Mouse (Mus musculus) urinary bladder, postnatal 10 days (tissue): Measurements from ENCODE around the gene Zkscan16.

ENCODE experiments used
- DNase-seq: peaks from one replicate; pipeline ENCODE4 v3.0.0; 2022; ENCODE audit warnings: low spot score

Zkscan16 gene

DNA sequence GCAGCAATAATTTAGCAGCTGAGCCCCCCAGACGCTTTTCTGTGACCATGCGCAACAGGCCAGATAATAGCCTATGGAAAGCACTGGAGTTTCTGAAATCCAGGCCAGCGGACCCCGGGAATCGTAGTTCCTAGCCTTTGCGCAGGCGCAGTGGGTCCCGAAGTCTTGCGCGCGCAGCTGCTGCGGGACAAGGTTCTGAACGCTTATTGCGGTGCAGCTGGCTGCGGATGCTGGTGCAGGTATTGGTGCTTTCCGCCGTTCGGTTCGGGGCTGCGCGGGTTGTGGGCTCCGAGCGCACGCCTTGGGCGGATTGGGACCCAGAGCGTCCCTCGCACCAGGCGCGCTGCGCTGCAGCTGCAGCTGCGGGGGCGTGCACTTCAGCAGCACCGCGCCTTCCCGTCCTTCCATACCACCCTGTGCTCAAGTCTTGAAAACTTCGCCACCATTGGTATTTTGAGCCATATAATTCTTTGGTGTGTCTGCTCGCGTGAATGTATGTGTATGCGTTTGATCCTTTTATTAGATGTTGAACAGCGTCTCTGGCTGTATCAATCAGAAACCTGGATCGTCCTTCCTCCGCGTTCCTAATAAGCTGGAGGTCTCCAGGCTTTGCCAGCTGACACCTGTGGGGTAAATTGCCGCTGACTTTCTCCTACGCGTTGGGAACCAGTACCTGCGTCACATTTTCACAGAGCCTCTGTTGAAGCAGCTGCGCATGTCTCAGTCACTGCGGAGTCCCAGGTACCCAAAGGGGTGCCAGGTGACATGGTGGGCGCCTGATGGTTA lies at the start of gene Zkscan16:
Gene Zkscan16 (plus strand): TSS at position 209 of the 786 bp plus-strand sequence.
- peak; percentile 15 for DNase-seq

DNA sequence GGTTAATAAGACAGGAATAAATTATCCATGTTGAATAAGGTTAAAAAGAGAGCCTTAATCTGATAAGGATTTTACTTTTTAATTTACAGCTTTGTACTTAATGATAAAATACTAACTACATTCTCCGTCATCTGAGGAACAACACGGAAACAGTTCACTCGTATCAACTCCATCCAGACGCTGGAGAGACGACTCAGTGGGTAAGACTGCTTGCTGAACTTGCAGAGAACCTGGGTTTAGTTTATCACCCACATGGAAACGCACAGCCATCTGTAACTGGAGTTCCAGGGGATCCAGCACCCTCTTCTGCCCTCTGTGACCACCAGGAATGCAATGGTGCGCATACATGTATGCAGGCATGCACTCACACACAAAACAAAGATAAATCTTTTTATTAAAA lies 49.0 kb upstream of the Zkscan16 start:
- no peak for DNase-seq

DNA sequence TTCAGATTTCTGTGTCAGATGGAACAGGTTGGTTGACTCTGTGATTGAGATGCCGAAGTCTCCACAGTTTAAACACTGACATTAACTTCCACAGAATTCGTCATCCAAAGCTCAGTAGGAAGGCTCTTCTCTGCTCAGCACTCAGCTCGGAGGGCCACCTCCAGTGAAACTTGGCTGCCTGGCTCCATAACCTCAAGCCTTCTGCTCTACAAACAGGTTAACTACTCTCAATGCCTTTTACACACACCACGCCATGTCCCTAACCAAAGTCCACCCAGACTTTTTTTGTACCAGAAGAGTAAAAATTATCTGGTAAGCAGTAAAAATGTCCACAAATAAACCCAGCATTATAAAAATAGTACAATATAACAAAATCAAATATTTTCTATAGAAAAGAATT lies 46.0 kb upstream of the Zkscan16 start:
- no peak for DNase-seq

DNA sequence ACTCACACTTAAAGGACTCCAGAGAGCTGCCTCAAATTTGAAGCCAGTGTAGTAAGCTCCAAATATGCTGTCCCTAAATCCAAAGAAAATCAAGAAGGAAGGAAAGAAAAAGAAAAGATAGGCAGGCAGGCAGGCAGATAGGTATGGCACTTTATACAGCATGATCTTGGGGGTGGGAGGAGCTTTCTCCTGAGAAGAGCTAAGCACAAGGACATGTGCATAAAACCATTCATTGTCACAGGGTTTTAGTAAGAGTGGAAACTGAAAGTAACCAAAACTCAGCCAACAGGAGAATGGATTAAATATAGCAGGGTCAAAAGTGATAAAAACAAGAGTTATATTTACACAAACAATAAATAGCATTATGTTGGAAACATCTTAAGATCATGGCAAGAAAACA lies 45.1 kb upstream of the Zkscan16 start:
- DNase-seq: no peak

DNA sequence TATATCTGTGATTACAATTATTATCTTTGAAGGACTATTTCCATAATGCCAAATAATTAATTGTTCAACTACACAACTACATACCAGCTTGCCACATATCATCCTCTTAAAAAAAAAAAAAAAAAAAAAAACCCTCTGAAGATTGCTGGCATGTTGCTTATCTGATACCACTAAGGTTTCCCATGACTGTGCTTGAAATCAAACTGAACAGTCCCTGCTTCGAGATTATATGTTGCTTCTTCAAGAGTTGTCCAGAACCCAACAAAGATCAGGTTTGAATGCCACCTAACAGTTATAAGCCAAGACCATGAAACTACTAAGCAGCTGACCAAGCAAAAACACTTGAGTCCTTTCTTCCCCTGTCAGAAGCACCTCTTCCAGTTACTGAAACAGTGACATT lies 36.0 kb upstream of the Zkscan16 start:
- DNase-seq: no peak

DNA sequence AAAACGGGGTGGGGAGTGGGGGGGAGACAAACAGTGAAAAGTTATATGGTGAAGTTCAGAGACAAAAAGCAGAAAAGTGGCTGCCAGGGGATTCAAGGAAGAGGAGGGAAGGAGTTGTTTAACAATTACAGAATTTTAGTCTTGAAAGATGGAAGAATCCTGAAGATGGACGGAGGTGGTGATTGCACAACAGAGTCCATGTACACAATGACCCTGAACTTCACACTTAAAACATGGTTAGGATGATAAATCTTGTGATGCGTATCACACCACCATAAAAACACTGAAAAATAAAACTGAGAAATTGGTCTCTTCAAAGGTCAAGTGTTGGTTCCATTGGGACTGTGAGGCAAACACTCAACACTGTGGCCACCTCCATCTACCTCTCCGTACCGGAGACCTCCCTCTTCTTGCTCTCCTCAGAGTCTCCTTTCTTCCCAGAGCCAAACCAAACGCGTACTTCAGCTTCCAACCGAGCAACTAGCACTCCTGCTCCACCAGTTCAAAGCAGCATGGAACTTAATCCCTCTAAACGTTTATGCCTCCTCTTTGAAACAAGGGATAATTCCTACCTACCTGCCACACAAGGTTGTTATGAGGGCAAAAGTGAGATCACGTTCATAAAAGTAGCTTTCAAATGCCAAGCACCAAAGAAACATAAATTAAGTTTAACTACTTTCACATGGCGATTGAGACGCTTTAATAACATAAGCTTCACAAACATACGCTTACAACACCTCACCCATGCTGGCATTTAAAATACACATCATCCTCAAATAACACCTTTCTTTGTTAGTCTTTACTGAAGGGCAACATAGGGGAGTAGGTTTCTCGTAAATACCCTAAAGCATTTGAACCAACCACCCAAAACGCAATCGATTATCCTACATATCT lies 33.0 kb upstream of the Zkscan16 start:
- DNase-seq: no peak

DNA sequence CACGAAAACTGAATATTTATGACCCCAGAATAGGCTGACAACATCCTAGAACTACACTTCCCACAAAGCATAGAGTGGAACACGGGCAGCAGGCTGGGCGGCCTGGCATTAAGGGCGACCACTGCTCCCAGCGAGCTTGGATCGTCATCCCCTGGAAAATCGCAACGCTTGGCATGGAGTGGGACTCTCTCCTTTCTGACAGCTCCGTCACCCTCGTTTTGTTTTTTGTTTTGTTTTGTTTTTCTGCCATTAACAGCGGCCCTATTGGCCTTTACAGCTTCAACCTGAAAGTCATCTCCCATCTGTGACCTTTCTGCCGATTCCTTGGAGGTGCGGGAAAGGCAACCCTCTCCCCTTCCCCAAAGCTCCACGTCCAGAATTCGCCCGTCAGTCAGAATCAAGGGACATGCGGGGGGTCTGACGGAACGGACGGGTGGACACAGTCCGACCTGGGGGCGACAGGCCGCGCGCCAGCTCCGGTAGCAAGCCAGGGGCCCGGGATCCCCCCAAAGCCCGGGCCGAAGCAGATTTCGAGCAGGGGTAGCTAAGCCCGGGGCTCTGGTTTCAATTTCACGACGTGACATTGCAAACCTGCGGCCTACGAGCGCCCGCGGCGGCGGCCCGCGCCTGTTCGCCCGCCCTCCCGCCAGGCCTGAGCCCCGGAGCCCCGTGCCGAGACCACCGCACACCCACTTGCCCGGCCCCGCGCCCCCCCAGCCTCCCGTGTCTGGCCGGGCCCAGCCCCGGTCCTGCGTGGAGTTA lies 32.2 kb upstream of the Zkscan16 start:
- no peak for DNase-seq

DNA sequence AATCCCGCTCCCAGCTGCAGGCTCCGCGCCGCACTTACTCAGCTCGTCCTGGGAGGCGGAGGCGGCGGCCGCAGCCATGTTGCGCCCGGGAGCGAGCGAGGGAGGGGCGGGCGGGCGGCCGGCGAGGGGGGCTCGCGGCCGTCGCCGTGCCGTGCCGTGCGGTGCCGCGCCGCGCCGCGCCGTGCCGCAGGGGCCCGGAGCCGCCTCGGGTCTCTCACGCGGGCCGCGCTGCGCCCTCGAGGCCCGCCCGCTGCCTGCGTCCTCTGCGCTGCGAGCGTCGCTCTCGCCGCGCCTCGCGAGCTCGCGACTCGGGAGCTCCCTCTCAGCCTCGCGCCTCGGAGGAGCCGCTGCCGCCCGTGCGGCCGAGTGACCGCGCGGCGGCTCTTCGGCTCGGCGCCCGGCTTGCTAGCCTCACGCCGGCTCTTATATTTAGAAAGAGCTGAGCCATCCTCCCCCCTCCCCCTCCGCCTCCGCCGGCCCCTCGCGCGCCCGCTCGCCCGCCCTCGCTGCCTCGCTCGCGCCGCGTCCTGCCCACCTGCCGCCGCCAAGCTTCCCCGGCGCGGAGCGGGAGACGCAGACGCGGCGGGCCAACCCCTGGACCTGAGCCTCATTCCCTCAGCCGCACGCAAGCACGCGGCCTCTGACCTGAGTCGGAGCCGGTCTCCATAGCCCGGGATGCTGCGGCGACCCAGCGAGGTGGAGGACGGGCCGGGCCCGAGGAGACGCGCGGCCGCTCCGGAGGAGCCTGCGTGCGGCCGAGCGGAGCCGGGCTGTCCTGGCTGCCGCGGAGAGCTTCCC lies 31.4 kb upstream of the Zkscan16 start:
- no peak for DNase-seq

DNA sequence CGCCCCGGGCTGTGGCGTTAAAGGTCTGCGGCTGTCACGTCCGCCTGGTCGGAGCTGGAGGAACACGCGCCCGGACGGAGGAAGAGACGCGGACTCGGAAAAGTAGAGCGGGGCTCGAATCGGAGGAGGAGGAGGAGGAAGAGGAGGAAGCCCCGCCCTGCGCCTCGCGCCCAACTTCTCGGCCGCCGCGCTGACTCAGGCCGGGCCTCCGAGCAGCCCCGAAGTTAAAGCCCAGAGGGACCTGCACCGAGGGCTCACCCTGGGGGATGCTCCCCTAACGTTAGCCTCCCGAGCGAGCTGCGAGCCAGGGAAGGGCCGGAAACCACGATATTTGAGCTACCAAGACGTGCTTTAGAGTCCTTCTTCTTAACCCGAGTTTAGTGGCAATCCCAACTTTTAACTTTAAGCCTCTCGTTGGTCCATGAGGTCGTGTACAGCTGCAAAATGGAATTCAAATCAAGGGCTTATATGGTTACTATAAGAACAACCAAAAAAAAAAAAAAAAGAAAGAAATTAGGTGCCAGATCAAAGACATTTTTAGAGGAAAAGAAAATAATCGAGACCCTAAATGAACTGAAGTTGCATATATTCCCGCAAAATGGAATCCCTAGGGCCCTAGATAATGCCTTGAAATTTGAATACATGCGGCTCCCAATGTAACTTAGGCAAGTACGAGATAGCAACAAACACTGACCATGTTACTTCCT lies 30.6 kb upstream of the Zkscan16 start, which contains the start of gene Ecpas:
Gene Ecpas (minus strand): TSS at position 121 of the 707 bp plus-strand sequence.
- DNase-seq: peak; percentile 36

DNA sequence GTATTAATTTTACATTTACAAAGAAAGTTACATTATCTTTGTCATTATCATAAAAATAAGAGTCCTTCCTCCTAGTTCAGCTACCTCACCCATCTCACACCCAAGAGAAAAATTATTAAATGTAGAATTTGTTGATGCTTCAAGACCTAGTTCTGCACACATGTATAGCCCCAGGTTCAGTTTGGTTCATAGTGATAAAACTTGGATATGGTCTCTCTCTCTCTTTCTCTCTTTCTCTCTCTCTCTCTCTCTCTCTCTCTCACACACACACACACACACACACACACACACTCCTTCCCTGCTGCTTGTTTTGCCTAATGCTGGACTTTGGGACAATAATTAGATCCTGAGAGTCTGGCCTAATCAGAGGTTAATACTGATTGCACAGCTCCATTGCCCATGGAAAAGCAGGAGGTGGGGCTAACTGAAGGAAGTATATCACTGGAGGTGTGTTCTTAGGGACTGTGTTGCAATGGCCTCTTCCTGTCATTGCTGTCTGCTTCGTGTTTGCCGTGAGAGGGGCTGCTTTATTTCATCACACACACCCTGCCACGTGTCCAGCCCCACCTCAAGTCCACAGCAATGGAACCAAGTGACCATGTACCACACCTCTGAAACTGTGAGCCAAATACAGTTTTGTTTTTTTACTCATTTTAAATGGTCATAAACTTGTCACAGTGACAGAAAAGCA lies 29.9 kb upstream of the Zkscan16 start:
- no peak for DNase-seq

DNA sequence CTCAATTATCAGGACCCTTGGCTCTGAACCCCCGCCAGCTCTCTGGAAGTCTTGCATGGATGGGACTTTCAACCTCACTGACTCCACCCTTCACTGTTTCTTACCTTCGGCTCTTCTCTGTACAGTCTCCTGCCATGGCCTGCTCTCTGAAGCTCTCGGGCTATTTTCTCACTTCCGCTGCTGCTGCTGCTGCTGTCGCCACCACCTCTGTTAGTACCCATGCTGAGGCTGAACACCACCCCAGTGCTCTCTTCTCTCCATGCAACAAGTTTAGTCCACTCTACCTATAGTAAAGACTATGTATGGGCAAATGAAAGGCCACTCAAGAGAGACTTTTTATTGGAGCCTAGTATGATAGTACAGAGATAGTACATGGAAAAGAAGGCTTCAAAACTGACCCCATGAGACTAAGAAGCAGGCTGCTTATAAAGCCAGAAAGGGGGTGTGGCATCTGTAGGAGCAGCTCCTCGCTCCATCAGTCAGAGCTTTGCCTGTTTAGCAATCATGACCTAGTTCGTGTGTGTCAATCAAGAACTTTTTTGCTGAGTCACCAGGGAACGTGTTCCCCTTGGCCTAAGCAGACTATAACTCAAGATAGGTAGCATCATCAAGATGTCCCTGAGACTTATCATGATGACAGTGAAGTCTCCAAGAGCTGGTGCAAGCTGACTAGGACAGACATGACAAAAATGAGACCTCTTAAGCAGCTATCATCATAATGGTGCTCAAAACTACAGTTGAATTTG lies 28.2 kb upstream of the Zkscan16 start:
- no peak for DNase-seq

DNA sequence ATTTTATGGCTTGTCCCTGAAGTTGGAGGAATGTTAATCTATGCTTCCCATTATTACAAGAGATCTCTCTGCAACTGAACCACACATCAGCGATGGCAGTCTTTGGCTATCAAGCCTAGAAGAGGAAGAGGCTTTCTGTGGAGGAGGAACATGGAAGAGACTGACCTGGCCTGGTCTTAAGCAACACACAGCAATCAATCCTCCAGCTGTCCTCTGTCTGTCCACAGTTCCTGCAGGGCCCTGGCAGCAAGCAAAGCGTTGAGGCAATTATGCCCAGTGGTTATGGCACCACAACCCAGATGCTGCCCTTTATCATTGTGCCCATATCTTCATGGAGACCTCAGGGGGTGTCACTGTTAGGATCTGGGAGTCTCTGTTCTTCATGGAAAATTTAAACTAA lies 19.5 kb upstream of the Zkscan16 start:
- no peak for DNase-seq

DNA sequence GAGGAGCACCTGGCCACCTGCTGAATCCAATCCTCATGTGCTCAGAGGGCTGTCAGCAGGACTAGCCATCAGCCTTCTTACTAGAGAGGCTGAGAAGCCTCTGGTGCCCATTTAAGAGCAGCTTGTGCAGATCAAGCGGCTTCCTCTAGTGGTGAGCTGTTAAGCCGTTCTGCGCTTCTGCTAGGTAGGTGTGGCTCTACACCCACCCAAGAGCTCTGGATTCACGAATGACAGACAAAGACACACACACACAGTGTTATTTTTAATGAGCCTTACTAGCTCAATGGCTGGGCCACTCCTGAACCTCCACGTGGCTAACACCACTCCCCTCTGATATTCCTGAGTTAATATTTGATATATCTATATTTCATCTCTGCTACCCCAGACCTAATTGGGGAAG lies 17.8 kb upstream of the Zkscan16 start:
- no peak for DNase-seq

DNA sequence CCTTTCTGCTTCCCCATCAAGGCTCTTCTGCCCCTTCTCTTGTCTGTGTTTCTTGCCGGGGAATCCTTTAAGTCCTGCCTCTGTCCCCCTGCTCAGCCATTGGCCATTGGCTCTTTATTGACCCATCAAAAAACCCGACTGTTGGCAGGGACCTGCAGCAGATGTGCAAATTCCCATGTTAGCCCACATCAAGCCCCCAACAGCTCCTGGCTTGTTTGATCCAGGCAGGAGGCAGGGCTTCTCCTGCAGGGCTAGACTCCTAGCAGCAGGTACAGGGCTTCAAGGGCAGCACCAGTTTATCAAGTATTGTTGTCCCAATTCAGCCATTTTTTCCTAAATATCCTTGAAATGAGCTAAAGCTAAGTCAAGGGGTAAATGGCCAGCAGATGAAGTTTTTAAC lies 17.3 kb upstream of the Zkscan16 start:
- DNase-seq: no peak

DNA sequence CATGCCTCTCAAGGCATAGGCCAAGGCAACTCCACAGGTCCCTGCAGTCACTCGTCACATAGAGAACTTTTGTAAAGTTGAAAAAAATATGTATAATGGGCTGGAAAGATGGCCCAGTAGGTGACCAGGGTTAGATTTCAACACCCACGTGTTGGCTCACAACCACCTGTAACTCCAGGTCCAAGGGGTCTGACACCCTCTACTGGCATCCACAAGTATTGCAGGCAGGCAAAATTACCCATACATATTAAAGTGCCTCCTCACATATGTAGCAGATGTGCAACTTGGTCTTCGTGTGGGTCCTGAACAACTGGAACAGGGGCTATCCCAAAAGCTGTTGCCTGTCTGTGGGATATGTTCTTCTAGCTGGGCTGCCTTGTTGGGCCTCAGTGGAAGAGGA lies 15.8 kb upstream of the Zkscan16 start:
- DNase-seq: no peak

DNA sequence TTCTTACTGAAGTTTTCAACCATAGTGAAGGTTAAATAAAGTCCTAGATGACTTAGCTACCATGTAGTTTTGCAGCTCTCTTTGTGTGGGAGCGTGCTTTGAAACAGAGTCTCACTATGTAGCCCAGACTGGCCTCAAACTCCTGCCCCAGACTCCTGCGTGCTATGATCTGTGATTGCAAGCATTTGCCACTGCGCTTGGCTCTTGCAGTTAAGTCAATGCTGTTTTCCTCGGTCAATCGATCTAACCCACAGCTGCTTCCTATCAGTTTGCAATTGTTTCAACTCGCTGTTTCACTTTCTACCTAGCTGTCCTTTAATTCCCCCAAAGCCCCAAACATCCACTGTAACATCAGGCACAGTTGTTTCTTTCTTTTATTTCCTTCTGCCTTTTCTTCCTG lies 10.9 kb upstream of the Zkscan16 start:
- DNase-seq: no peak

DNA sequence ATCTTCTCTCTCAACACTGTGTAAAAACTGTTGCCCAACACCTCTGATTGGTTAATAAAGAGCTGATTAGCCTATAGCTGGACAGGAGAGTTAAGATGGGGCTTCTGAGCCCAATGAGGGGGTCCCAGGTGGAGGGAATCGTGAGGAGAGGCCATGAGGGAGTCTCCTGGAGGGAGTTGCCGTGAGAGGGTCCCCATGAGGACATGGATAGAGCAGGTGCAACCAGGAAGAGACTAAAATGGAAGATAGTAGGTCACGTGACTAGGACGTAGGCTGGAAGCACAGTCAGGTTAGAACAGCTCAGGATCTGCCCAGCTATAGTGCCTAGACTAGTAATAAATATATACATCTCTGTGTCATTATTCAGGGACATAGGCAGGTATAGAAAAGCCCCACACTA lies 9.1 kb upstream of the Zkscan16 start:
- no peak for DNase-seq

DNA sequence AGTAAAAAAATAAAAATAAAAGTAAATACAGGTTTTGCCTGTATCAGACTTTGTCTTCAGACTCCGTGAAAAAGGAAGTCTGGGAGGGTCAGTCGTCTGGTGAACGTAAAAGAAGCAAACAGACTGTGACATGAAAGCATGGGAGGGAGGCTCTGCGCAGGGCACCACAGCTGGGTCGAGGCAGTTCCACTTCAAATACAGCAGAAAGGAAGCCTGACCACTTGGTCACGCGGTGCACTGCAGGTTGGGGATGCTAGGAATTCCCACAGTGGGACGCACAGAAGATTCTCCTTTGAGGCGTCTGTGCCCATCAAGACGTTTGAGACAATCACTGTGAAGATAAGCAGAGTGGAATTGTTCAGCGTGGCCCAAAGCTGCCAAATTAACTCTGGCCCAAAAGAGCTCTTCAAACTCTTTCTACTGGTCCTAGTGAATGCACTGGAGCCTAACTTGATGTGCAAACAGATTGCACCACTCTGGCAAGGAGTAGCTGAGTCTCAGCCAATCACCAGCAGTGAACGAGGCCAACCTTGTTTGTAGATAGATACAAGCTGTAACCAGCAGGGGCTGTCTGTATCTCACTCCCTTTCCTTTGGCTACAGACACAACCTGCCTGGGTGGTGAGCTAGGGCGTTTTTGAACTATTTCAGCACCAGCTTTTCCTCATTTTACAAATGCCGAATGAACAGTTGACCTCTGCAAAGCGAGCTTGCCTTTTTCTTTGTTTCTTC lies 8.5 kb upstream of the Zkscan16 start:
- DNase-seq: no peak

DNA sequence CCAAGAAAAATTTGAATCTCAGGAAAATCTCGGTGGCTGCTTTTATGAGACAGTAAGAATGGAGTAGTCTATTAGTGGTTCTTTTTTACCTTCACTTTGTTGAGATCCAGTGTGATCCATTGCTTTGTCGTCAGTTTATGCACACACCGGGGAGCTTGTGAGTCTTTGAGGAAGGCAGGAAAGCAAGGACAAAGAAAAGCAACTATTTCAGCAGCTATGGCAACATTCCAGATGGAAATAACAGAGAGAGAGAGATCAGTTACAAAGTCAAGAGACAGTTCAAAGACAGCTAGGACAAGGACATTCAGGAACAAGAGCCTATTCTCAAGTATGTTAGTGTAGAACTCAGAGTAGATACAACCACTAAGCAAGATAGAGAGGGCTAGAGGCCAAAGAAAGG lies 7.6 kb upstream of the Zkscan16 start:
- DNase-seq: no peak
